Mouse (Mus musculus): ENCODE data around the gene BC017158.

DNA sequence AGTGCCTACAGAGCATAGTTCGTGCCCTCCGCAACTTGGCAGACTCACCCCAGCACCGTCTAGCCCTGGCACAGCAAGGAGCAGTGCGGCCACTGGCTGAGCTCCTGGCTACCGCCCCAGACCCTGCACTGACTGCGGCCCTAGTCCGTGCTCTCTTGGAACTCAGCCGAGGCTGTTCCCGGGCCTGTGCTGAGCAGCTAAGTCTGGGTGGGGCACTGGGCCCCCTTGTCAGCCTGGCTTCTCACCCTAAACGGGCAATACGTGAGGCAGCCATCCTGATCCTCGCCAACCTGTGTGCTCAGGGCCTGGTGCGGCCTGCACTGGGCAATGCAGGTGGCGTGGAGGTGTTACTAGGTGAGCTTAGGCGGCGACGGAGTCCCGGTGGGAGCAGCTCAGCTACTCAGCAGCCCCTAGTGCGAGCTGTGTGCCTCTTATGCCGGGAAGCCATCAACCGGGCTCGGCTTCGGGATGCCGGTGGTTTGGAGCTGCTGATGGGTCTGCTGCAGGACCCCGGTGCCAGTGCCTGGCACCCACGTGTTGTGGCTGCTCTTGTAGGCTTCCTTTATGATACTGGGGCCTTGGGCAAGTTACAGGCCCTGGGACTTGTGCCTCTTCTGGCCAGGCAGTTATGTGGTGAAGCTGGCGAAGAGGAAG, 57.7 kb downstream of the BC017158 start:
- TF ChIP-seq CTCF (IDR thresholded peaks at IDR 0.05; ENCODE audit: low read depth, low read length), result no peak
- no peak for TF ChIP-seq GATA1 (IDR thresholded peaks at IDR 0.05; ENCODE audit: borderline replicate concordance, low read length)
